In the genomic region with DNA sequence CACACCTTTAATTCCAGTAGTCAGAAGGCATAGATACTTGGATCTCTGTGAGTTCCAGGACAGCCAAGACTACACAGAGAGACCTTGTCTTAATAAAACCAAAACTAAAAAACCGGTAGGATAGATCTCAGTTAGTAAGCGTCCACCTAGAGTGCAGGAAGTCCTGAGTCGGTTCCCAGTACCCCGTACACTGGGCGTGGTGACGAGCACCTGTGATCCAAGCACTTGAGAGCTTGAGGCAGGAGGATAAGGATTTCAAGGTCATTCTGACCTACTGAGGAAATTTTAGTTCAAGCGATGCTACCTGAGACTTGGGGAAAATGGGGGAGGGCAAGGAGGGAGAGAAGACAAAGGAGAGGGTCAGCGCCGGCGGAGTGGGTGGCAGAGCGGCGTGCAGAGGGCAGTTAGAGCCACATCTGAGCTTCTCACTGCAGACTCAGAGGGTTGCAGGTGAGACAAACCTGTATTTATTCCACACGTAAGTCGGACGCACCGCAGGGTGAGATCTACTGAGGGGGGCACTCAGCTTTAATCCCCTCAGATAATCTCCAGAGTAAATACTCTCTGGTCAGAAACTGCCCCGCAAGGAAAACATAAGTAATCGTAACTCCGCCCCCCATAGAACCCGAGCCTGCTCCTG, we compare ENCODE assay signal across 9 mouse cellular contexts. TPM values are rescaled to one million over a fixed set of nuclear protein-coding genes. Genes with fewer than 3 reads are reported as not detected.
DNase-seq lines count a peak whose midpoint lies in the region; ATAC-seq and TF ChIP-seq lines count a peak whose summit lies in the region.
"Had no signal": no experiment of that assay in that cellular context is flagged by ENCODE, and none has a peak within 500 bp of the region (broad histone marks: within the 10 kb centered on the region; RNA-seq: fewer than 3 reads in every experiment).

No protein-coding gene starts in this region.

- peak overlapping the region; percentile 50 for H3K4me3 ChIP-seq in heart, embryonic 11.5 days (ENCODE audit: low read depth, low read length)
- H3K4me3 ChIP-seq in CH12.LX (replicated peaks in 1 of 3; ENCODE audit: low read depth in 2 of 3, low read length in 2 of 3, poor library complexity in 1 of 3) = peak overlapping the region in 1 of 3 experiments; percentile 45
- H3K4me3 ChIP-seq in forebrain, embryonic 14.5 days (ENCODE audit: low read depth, low read length) = peak overlapping the region; percentile 23
- H3K4me3 ChIP-seq in liver, embryonic 14.5 days (ENCODE audit: insufficient read depth in 1 of 2, low read depth in 2 of 2, low read length in 2 of 2) = peak overlapping the region; percentile 16 to 26; a peak in 3 of 4 replicates

- ATAC-seq in heart, embryonic 11.5 days (replicated peaks; ENCODE audit: insufficient number of reproducible peaks, low FRiP score, low TSS enrichment) = no peak
- no peak for ATAC-seq in forebrain, embryonic 14.5 days
- ATAC-seq in liver, embryonic 14.5 days (ENCODE audit: insufficient read depth) = no peak

- in situ Hi-C loops in CH12.LX (cut with MboI; ENCODE audit: low pct_ligation_motif_present, low pct_unique_long_range_greater_than_20kb, low sequenced_read_pairs) = no loop called here

- DNase-seq in heart, adult 8-10 months (ENCODE audit: low spot score) = no peak
- DNase-seq in CH12.LX (ENCODE audit: extremely low read depth) = no peak
- DNase-seq in forebrain, embryonic 14.5 days (ENCODE audit: low spot score) = no peak
- no peak for DNase-seq in liver, embryonic 14.5 days (ENCODE audit: low read depth in 3 of 3, low spot score in 3 of 3)
- no peak for DNase-seq in urinary bladder, postnatal 36 days (ENCODE audit: low spot score in 2 of 2)
- no peak for DNase-seq in left cerebral cortex, postnatal 14 days (ENCODE audit: low spot score in 2 of 2)
- no peak for DNase-seq in cerebellum, adult 9-11 months
- DNase-seq: cerebellum, adult 11 months had no signal

- no peaks in the 10 kb centered on the region for H3K36me3 ChIP-seq in heart, embryonic 11.5 days (ENCODE audit: control insufficient read depth, insufficient read depth, low read length)
- no peaks in the 10 kb centered on the region for H3K36me3 ChIP-seq in CH12.LX (replicated peaks in 1 of 2; ENCODE audit: control insufficient read depth in 1 of 2, insufficient read depth in 1 of 2, low read length in 1 of 2)
- H3K36me3 ChIP-seq in forebrain, embryonic 14.5 days (ENCODE audit: control insufficient read depth, insufficient read depth, low read length) = no peaks in the 10 kb centered on the region
- no peaks in the 10 kb centered on the region for H3K36me3 ChIP-seq in liver, embryonic 14.5 days (replicated peaks; ENCODE audit: control insufficient read depth, insufficient read depth, low read depth)

- no peak for TF ChIP-seq EP300 in CH12.LX (IDR thresholded peaks at IDR 0.05; ENCODE audit: low read length)
- no peak for TF ChIP-seq EP300 in liver, embryonic 14.5 days (IDR thresholded peaks at IDR 0.05; ENCODE audit: low read depth)

- no peaks in the 10 kb centered on the region for H3K9me3 ChIP-seq in heart, embryonic 11.5 days (replicated peaks; ENCODE audit: control insufficient read depth, low read length)
- no peaks in the 10 kb centered on the region for H3K9me3 ChIP-seq in CH12.LX (replicated peaks; ENCODE audit: low read length)
- no peaks in the 10 kb centered on the region for H3K9me3 ChIP-seq in forebrain, embryonic 14.5 days (replicated peaks; ENCODE audit: control insufficient read depth, low read length)
- H3K9me3 ChIP-seq in liver, embryonic 14.5 days (ENCODE audit: control insufficient read depth, low read length) = no peaks in the 10 kb centered on the region

- H3K27me3 ChIP-seq in heart, embryonic 11.5 days (ENCODE audit: control insufficient read depth, insufficient read depth, low read length) = peaks cover 8% of the 10 kb centered on the region
- H3K27me3 ChIP-seq in CH12.LX (replicated peaks) = peaks cover 7% of the 10 kb centered on the region
- 0 out of 2 replicates have a peak, but pooled peaks cover 9% of the 10 kb centered on the region for H3K27me3 ChIP-seq in forebrain, embryonic 14.5 days (replicated peaks; ENCODE audit: control insufficient read depth, insufficient read depth, low read length)
- H3K27me3 ChIP-seq in liver, embryonic 14.5 days (ENCODE audit: control insufficient read depth, insufficient read depth, low read length) = peaks cover 13% of the 10 kb centered on the region

- H3K27ac ChIP-seq in heart, embryonic 11.5 days (ENCODE audit: low read depth, low read length) = no peak overlapping the region
- H3K27ac ChIP-seq in CH12.LX (ENCODE audit: insufficient read depth, low read depth) = no peak overlapping the region
- no peak overlapping the region for H3K27ac ChIP-seq in forebrain, embryonic 14.5 days (ENCODE audit: low read depth, low read length)
- no peak overlapping the region for H3K27ac ChIP-seq in liver, embryonic 14.5 days

- H3K4me1 ChIP-seq in heart, embryonic 11.5 days (ENCODE audit: control insufficient read depth, insufficient read depth, low read length) = no peaks in the 10 kb centered on the region
- peaks cover 0 to 13% of the 10 kb centered on the region in 2 experiments; a peak in 2 of 4 replicates for H3K4me1 ChIP-seq in CH12.LX (ENCODE audit: control insufficient read depth in 1 of 2, insufficient read depth in 2 of 2)
- H3K4me1 ChIP-seq in forebrain, embryonic 14.5 days (ENCODE audit: control insufficient read depth, insufficient read depth, low read length) = peaks cover 5% of the 10 kb centered on the region; the same call in 1 of the 2 replicates
- peaks cover 0 to 2% of the 10 kb centered on the region in 2 experiments; a peak in 1 of 4 replicates for H3K4me1 ChIP-seq in liver, embryonic 14.5 days (replicated peaks; ENCODE audit: control insufficient read depth in 2 of 2, insufficient read depth in 2 of 2, low read length in 1 of 2)

- TF ChIP-seq CTCF in CH12.LX (conservative IDR thresholded peaks at IDR 0.05 in 1 of 2, IDR thresholded peaks at IDR 0.05 in 1 of 2; ENCODE audit: low read depth in 2 of 2, low read length in 2 of 2) = no peak
- no peak for TF ChIP-seq CTCF in liver, embryonic 14.5 days (IDR thresholded peaks at IDR 0.05; ENCODE audit: low read depth)

- intact Hi-C loops in left cerebral cortex, postnatal 14 days (cut with DNase I) = no loop called here

- dilution Hi-C loops in CH12.LX (cut with MboI; ENCODE audit: extremely low pct_ligation_motif_present, extremely low pct_unique_long_range_greater_than_20kb, low sequenced_read_pairs) = no loop called here

- H3K9ac ChIP-seq in heart, embryonic 11.5 days (ENCODE audit: low read depth, low read length) = peak overlapping the region; percentile 63
- H3K9ac ChIP-seq in CH12.LX (ENCODE audit: insufficient read depth, low read depth) = 0 out of 2 replicates have a peak overlapping the region, but pooled peaks have one; percentile 21
- H3K9ac ChIP-seq in forebrain, embryonic 14.5 days (ENCODE audit: low read length) = peak overlapping the region; percentile 44; the same call in 1 of the 2 replicates
- no peak overlapping the region for H3K9ac ChIP-seq in liver, embryonic 14.5 days (replicated peaks)

- TF ChIP-seq POLR2A in CH12.LX (IDR thresholded peaks at IDR 0.05; ENCODE audit: low read depth, low read length) = no peak

- no peaks in the 10 kb centered on the region for H3K79me2 ChIP-seq in CH12.LX (replicated peaks; ENCODE audit: control insufficient read depth, extremely low read depth, insufficient read depth, poor library complexity, severe bottlenecking)

- H3K4me2 ChIP-seq in heart, embryonic 11.5 days = peak overlapping the region; percentile 82
- peak overlapping the region; percentile 86 for H3K4me2 ChIP-seq in CH12.LX (ENCODE audit: insufficient read depth, low read depth, poor library complexity, severe bottlenecking)
- peak overlapping the region; percentile 51 for H3K4me2 ChIP-seq in forebrain, embryonic 14.5 days (ENCODE audit: low read length)
- H3K4me2 ChIP-seq in liver, embryonic 14.5 days (ENCODE audit: low read depth) = peak overlapping the region; percentile 52

- no peak for TF ChIP-seq RAD21 in CH12.LX (IDR thresholded peaks at IDR 0.05; ENCODE audit: low read depth, low read length)

- WGBS in heart, embryonic 11.5 days (ENCODE audit: insufficient replicate concordance) = 2% methylated on average over 20 of the region's 20 CpGs
- WGBS in forebrain, embryonic 14.5 days = 5% methylated on average over 20 of the region's 20 CpGs
- WGBS in liver, embryonic 14.5 days (ENCODE audit: insufficient replicate concordance) = 4% methylated on average over 20 of the region's 20 CpGs

TF ChIP-seq in CH12.LX, 34 proteins besides CTCF, POLR2A, EP300 and RAD21:
- no peak for TF ChIP-seq POLR2AphosphoS2 (IDR thresholded peaks at IDR 0.05; ENCODE audit: low read depth, low read length)
- TF ChIP-seq HCFC1 (IDR thresholded peaks at IDR 0.05; ENCODE audit: low read depth, low read length) = no peak
- TF ChIP-seq ZNF384 (IDR thresholded peaks at IDR 0.05; ENCODE audit: low read depth, low read length) = 0 out of 2 replicates have a peak, but pooled peaks have one; percentile 9
- TF ChIP-seq ZKSCAN1 (IDR thresholded peaks at IDR 0.05; ENCODE audit: borderline replicate concordance, low read depth, low read length) = no peak
- TF ChIP-seq IRF4 (IDR thresholded peaks at IDR 0.05; ENCODE audit: low read depth, low read length) = no peak
- no peak for TF ChIP-seq UBTF (IDR thresholded peaks at IDR 0.05; ENCODE audit: low read depth, low read length)
- no peak for TF ChIP-seq RCOR1 (conservative IDR thresholded peaks at IDR 0.05; ENCODE audit: low read depth, low read length)
- 0 out of 2 replicates have a peak, but pooled peaks have one; percentile 38 for TF ChIP-seq SIN3A (IDR thresholded peaks at IDR 0.05; ENCODE audit: low read length)
- TF ChIP-seq MAX (IDR thresholded peaks at IDR 0.05; ENCODE audit: low read length) = no peak

RNA-seq across cellular contexts. Expression of a gene that starts 8.8 kb away (rescaled TPM):
- 24.4 and 24.7 TPM in 2 replicates for polyA plus RNA-seq in heart, embryonic 11.5 days (2014; fragmentation: Nextera tagmentation; extraction: Ambion mirVana)
- total RNA-seq in heart, adult 8-10 months (2022) = 100 to 1,000 TPM; 113 to 148 (median 138) TPM
- total RNA-seq in CH12.LX (2012; rRNA removed) (46.4 and 57.6 TPM in 2 replicates), CH12.LX (2014; rRNA removed) (47.5 and 51.6 TPM in 2 replicates)
- 53.4 and 54.8 TPM in 2 replicates for polyA plus RNA-seq in CH12.LX (2012; ENCODE audit: insufficient read length, low read depth)
- 18.7 and 27.7 TPM in 2 replicates for polyA plus RNA-seq in forebrain, embryonic 14.5 days (2014; fragmentation: Nextera tagmentation; extraction: Ambion mirVana)
- polyA plus RNA-seq in liver, embryonic 14.5 days (2012; rRNA removed) = 8.2 and 9.1 TPM in 2 replicates
- 5.8 and 6.2 TPM in 2 replicates for polyA plus RNA-seq in liver, embryonic 14.5 days (2014; fragmentation: Nextera tagmentation; extraction: Ambion mirVana)
- total RNA-seq in left cerebral cortex, postnatal 14 days (2021) = 10 to 100 TPM; 38.4 to 40.3 TPM
